Mouse (Mus musculus): ENCODE data around the gene Tut4. TPM values are rescaled to one million over a fixed set of nuclear protein-coding genes. Genes with fewer than 3 reads are reported as not detected.

Gene Tut4
- polyA plus RNA-seq, 1 experiment: not detected

DNA sequence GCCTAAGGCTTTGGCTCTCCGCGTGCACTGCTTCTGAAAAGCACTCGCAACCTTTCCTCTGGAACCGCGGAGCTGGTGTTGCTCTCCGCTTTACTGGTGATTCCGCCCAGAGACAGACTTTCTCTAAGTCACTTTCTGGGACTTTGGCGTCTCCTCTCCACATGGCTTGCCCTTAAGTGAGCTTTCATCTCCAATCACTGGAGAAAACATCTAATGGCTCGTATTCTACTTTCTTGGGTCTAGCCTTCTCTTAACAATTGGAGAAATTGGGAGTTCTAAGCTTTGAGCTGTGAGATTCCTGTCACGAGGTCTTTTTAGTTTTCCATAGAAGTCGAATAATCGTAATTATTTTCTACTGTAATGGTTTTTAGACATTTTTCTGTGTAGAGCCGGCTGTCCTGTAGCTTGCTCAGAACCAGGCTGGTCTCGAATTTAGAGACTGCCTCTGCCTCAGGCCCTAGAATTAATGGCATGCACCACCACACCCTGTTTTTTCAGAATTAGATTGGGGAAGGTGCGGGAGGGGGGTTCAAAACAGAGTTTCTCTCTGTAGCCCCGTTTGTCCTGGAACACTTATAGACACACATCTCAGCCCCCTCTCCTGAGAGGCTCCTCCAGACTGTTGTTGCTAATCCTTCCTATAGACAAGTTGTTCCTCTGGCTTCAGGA is 120.7 kb downstream of the Tut4 start:
- H3K4me1 ChIP-seq (ENCODE audit: control insufficient read depth, insufficient read depth, low read length): peaks cover 12% of the 10 kb centered on the region
- TF ChIP-seq POLR2A (IDR thresholded peaks at IDR 0.05; ENCODE audit: insufficient read depth, low read depth, low read length): no peak
- TF ChIP-seq CTCF (IDR thresholded peaks at IDR 0.05; ENCODE audit: insufficient read depth, low read depth, low read length): no peak
- peak overlapping the region; percentile 85 for H3K4me3 ChIP-seq (ENCODE audit: insufficient read depth, low read depth, low read length)
- under 1% methylated on average over 16 of the region's 16 CpGs for WGBS
- no peak overlapping the region for H3K27ac ChIP-seq (ENCODE audit: insufficient read depth, low read depth, low read length)

DNA sequence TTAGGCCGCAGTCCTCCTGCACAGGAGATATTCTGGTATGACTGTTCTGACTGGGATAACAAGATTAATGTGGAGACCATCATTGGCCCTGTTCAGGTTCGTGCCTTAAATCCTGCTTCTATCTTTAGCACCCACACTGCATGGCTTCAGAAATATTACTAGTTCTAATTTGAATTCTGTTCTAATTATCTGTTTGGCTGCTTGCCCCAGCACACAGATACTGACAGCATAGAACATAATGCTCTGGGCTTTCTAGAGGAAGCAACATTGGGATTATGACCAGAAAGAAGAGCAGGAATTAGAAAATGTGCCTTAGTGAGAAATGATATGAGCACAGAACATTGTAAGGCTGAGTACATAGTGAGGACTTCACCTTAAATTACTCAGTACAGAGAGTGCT is 134.2 kb downstream of the Tut4 start:
- Histone ChIP-seq H3K4me3 (ENCODE audit: insufficient read depth, low read depth, low read length) (no peak overlapping the region), H3K4me1 (ENCODE audit: control insufficient read depth, insufficient read depth, low read length) (no peaks in the 10 kb centered on the region), H3K27ac (ENCODE audit: insufficient read depth, low read depth, low read length) (no peak overlapping the region)
- no peak for TF ChIP-seq CTCF (IDR thresholded peaks at IDR 0.05; ENCODE audit: insufficient read depth, low read depth, low read length)
- TF ChIP-seq POLR2A (IDR thresholded peaks at IDR 0.05; ENCODE audit: insufficient read depth, low read depth, low read length): no peak
- WGBS: 68% methylated on average over 2 of the region's 2 CpGs

DNA sequence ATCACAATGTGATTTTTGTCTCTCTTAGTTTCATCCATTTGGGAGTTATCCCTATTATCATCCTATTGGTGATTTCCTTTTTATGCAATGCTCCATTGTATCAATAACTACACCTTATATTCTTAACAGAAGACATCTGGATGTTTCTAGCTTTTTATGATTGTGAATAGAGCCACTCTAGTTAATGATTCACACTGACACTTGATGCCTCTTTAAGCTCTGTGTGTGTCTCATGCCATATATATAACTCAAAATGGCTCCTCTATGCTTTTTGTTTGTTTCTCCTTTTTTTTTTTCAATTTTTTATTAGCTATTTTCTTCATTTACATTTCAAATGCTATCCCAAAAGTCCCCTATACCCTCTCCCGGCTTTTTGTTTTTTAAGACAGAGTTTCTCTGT is 136.6 kb downstream of the Tut4 start:
- 85% methylated on average over 1 of the region's 1 CpGs for WGBS
- no peak overlapping the region for H3K4me3 ChIP-seq (ENCODE audit: insufficient read depth, low read depth, low read length)
- no peak for TF ChIP-seq POLR2A (IDR thresholded peaks at IDR 0.05; ENCODE audit: insufficient read depth, low read depth, low read length)
- no peak for TF ChIP-seq CTCF (IDR thresholded peaks at IDR 0.05; ENCODE audit: insufficient read depth, low read depth, low read length)

GRCm38 (mm10) chr4:108598306-108598705 is 139.1 kb downstream of the Tut4 start:
- no peaks in the 10 kb centered on the region for H3K4me1 ChIP-seq (ENCODE audit: control insufficient read depth, insufficient read depth, low read length)
- TF ChIP-seq CTCF (IDR thresholded peaks at IDR 0.05; ENCODE audit: insufficient read depth, low read depth, low read length): no peak
- no peak for TF ChIP-seq POLR2A (IDR thresholded peaks at IDR 0.05; ENCODE audit: insufficient read depth, low read depth, low read length)
- no peak overlapping the region for H3K27ac ChIP-seq (ENCODE audit: insufficient read depth, low read depth, low read length)
- 79% methylated on average over 4 of the region's 4 CpGs for WGBS
- no peak overlapping the region for H3K4me3 ChIP-seq (ENCODE audit: insufficient read depth, low read depth, low read length)

More for the DNA sequence above, 136.6 kb downstream of the Tut4 start:
- H3K27ac ChIP-seq (ENCODE audit: insufficient read depth, low read depth, low read length): no peak overlapping the region
- H3K4me1 ChIP-seq (ENCODE audit: control insufficient read depth, insufficient read depth, low read length): no peaks in the 10 kb centered on the region

DNA sequence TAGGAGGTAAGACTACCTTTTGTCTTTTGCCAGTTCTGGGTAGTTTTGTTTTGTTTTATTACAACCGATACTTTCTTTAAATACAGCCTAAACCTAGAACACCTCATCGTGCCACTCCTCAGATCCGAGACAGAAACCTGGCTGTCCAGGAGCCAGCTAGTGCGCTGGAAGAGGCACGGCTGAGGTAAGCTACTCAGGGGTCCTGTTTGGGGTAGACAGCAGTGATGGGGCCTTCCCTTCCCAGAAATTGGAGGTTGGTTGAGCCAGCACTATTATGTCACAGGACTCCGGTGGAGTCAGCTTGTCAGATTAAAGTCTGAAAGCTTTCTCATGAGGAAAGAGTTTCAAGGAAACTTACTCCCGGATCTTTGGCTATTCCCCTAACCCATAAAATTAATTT is 142.6 kb downstream of the Tut4 start:
- Histone ChIP-seq H3K4me3 (ENCODE audit: insufficient read depth, low read depth, low read length) (no peak overlapping the region), H3K27ac (ENCODE audit: insufficient read depth, low read depth, low read length) (no peak overlapping the region), H3K4me1 (ENCODE audit: control insufficient read depth, insufficient read depth, low read length) (no peaks in the 10 kb centered on the region)
- 95% methylated on average over 7 of the region's 7 CpGs for WGBS
- TF ChIP-seq POLR2A (IDR thresholded peaks at IDR 0.05; ENCODE audit: insufficient read depth, low read depth, low read length): no peak

- no peaks in the 10 kb centered on the region for H3K4me1 ChIP-seq (ENCODE audit: control insufficient read depth, insufficient read depth, low read length)
- H3K27ac ChIP-seq (ENCODE audit: insufficient read depth, low read depth, low read length): no peak overlapping the region
- WGBS: 93% methylated on average over 3 of the region's 3 CpGs
- no peak overlapping the region for H3K4me3 ChIP-seq (ENCODE audit: insufficient read depth, low read depth, low read length)
- TF ChIP-seq POLR2A (IDR thresholded peaks at IDR 0.05; ENCODE audit: insufficient read depth, low read depth, low read length) (no peak), CTCF (IDR thresholded peaks at IDR 0.05; ENCODE audit: insufficient read depth, low read depth, low read length) (no peak)
These were observed 149.4 kb downstream of the Tut4 start for GRCm38 (mm10) chr4:108608651-108609050.

Other genes starting within 250 kb of the Tut4 start
- gene Zyg11a, start 241.4 kb upstream of the Tut4 start, polyA plus RNA-seq (2012; ENCODE audit: insufficient read depth, insufficient read length, low replicate concordance, missing spikeins): not detected in 2 replicates
- gene Zyg11b, start 158.3 kb upstream of the Tut4 start, polyA plus RNA-seq (2012; ENCODE audit: insufficient read depth, insufficient read length, low replicate concordance, missing spikeins): 69.6 and 87.5 TPM in 2 replicates
- not detected in 2 replicates for gene Coa7, start 131.3 kb upstream of the Tut4 start, polyA plus RNA-seq (2012; ENCODE audit: insufficient read depth, insufficient read length, low replicate concordance, missing spikeins)
- gene Shisal2a, start 76.1 kb upstream of the Tut4 start, polyA plus RNA-seq (2012; ENCODE audit: insufficient read depth, insufficient read length, low replicate concordance, missing spikeins): not detected in 2 replicates
- not detected in 2 replicates for gene Gpx7, start 52.5 kb upstream of the Tut4 start, polyA plus RNA-seq (2012; ENCODE audit: insufficient read depth, insufficient read length, low replicate concordance, missing spikeins)
- gene Prpf38a, start 119.9 kb downstream of the Tut4 start, polyA plus RNA-seq (2012; ENCODE audit: insufficient read depth, insufficient read length, low replicate concordance, missing spikeins): not detected in 2 replicates
- gene Orc1, start 120.0 kb downstream of the Tut4 start, polyA plus RNA-seq (2012; ENCODE audit: insufficient read depth, insufficient read length, low replicate concordance, missing spikeins): not detected in 2 replicates
- gene Cc2d1b, start 160.5 kb downstream of the Tut4 start, polyA plus RNA-seq (2012; ENCODE audit: insufficient read depth, insufficient read length, low replicate concordance, missing spikeins): not detected in 2 replicates